Mouse (Mus musculus): ENCODE results near the gene Tmem102. TPM values are rescaled to one million over a fixed set of nuclear protein-coding genes. Genes with fewer than 3 reads are reported as not detected.

Tmem102 gene
- polyA plus RNA-seq, 1 experiment: 0.32 TPM

GRCm38 (mm10) chr11:69818871-69819270 lies 13.4 kb upstream of the Tmem102 start:
- H3K27me3 ChIP-seq (ENCODE audit: control insufficient read depth, insufficient read depth, insufficient read length): no peaks in the 10 kb centered on the region
- TF ChIP-seq CEBPB (IDR thresholded peaks at IDR 0.05; ENCODE audit: low read depth): no peak
- TF ChIP-seq CTCF (IDR thresholded peaks at IDR 0.05; ENCODE audit: control insufficient read depth, insufficient read depth, insufficient read length): no peak
- no peak for TF ChIP-seq MYOD1 (IDR thresholded peaks at IDR 0.05; ENCODE audit: control insufficient read depth, insufficient read length, low read depth)
- TF ChIP-seq MAX (IDR thresholded peaks at IDR 0.05): no peak
- TF ChIP-seq USF1 (IDR thresholded peaks at IDR 0.05; ENCODE audit: low read depth): no peak
- no peak for TF ChIP-seq FOSL1 (IDR thresholded peaks at IDR 0.05; ENCODE audit: insufficient read depth, low read length, poor library complexity, severe bottlenecking)
- TF ChIP-seq MYOG (IDR thresholded peaks at IDR 0.05; ENCODE audit: control insufficient read depth, extremely low read depth, insufficient read length): no peak

GRCm38 (mm10) chr11:69818365-69818764 lies 12.9 kb upstream of the Tmem102 start, which contains the start of gene Spem2:
Spem2 (minus strand) TSS chr11:69818465.
- Histone ChIP-seq H3K79me2 (ENCODE audit: control insufficient read depth, insufficient read depth) (no peaks in the 10 kb centered on the region), H3K79me3 (ENCODE audit: low read depth) (no peaks in the 10 kb centered on the region), H3K27me3 (ENCODE audit: control insufficient read depth, insufficient read depth, insufficient read length) (no peaks in the 10 kb centered on the region), H3ac (ENCODE audit: control insufficient read depth, insufficient read length, low read depth) (no peak within 1 kb of the TSS), H3K36me3 (ENCODE audit: control insufficient read depth, insufficient read depth) (no peaks in the 10 kb centered on the region), H3K4me3 (ENCODE audit: insufficient read depth, poor library complexity, severe bottlenecking) (no peak within 1 kb of the TSS)
- TF ChIP-seq USF1 (IDR thresholded peaks at IDR 0.05; ENCODE audit: low read depth) (no peak), FOSL1 (IDR thresholded peaks at IDR 0.05; ENCODE audit: insufficient read depth, low read length, poor library complexity, severe bottlenecking) (no peak), MAX (IDR thresholded peaks at IDR 0.05) (no peak), CTCF (IDR thresholded peaks at IDR 0.05; ENCODE audit: control insufficient read depth, insufficient read depth, insufficient read length) (no peak), CEBPB (IDR thresholded peaks at IDR 0.05; ENCODE audit: low read depth) (no peak), MYOD1 (IDR thresholded peaks at IDR 0.05; ENCODE audit: control insufficient read depth, insufficient read length, low read depth) (no peak), MYOG (IDR thresholded peaks at IDR 0.05; ENCODE audit: control insufficient read depth, extremely low read depth, insufficient read length) (no peak)

More at GRCm38 (mm10) chr11:69818871-69819270, 13.4 kb upstream of the Tmem102 start:
- no peaks in the 10 kb centered on the region for H3K36me3 ChIP-seq (ENCODE audit: control insufficient read depth, insufficient read depth)
- H3ac ChIP-seq (ENCODE audit: control insufficient read depth, insufficient read length, low read depth): no peak overlapping the region
- H3K79me3 ChIP-seq (ENCODE audit: low read depth): no peaks in the 10 kb centered on the region
- no peak overlapping the region for H3K4me3 ChIP-seq (ENCODE audit: insufficient read depth, poor library complexity, severe bottlenecking)
- H3K79me2 ChIP-seq (ENCODE audit: control insufficient read depth, insufficient read depth): no peaks in the 10 kb centered on the region

GRCm38 (mm10) chr11:69816520-69816919 lies 11.1 kb upstream of the Tmem102 start:
- Histone ChIP-seq H3K79me2 (ENCODE audit: control insufficient read depth, insufficient read depth) (no peaks in the 10 kb centered on the region), H3K79me3 (ENCODE audit: low read depth) (no peaks in the 10 kb centered on the region)
- no peak for TF ChIP-seq FOSL1 (IDR thresholded peaks at IDR 0.05; ENCODE audit: insufficient read depth, low read length, poor library complexity, severe bottlenecking)
- TF ChIP-seq MAX (IDR thresholded peaks at IDR 0.05): no peak
- TF ChIP-seq CEBPB (IDR thresholded peaks at IDR 0.05; ENCODE audit: low read depth): no peak
- no peak for TF ChIP-seq CTCF (IDR thresholded peaks at IDR 0.05; ENCODE audit: control insufficient read depth, insufficient read depth, insufficient read length)
- TF ChIP-seq USF1 (IDR thresholded peaks at IDR 0.05; ENCODE audit: low read depth): no peak
- TF ChIP-seq MYOG (IDR thresholded peaks at IDR 0.05; ENCODE audit: control insufficient read depth, extremely low read depth, insufficient read length): no peak
- no peak for TF ChIP-seq MYOD1 (IDR thresholded peaks at IDR 0.05; ENCODE audit: control insufficient read depth, insufficient read length, low read depth)

GRCm38 (mm10) chr11:69815155-69815554 lies 9.7 kb upstream of the Tmem102 start, which contains the start of gene Gm39566:
Gm39566 (minus strand) TSS chr11:69815298.
- Histone ChIP-seq H3K36me3 (ENCODE audit: control insufficient read depth, insufficient read depth) (no peaks in the 10 kb centered on the region), H3K79me3 (ENCODE audit: low read depth) (no peaks in the 10 kb centered on the region), H3ac (ENCODE audit: control insufficient read depth, insufficient read length, low read depth) (no peak within 1 kb of the TSS), H3K27me3 (ENCODE audit: control insufficient read depth, insufficient read depth, insufficient read length) (peaks cover 9% of the 10 kb centered on the region), H3K4me3 (ENCODE audit: insufficient read depth, poor library complexity, severe bottlenecking) (no peak within 1 kb of the TSS), H3K79me2 (ENCODE audit: control insufficient read depth, insufficient read depth) (no peaks in the 10 kb centered on the region)
- TF ChIP-seq MAX (IDR thresholded peaks at IDR 0.05) (no peak), MYOD1 (IDR thresholded peaks at IDR 0.05; ENCODE audit: control insufficient read depth, insufficient read length, low read depth) (no peak), CTCF (IDR thresholded peaks at IDR 0.05; ENCODE audit: control insufficient read depth, insufficient read depth, insufficient read length) (no peak), MYOG (IDR thresholded peaks at IDR 0.05; ENCODE audit: control insufficient read depth, extremely low read depth, insufficient read length) (no peak), FOSL1 (IDR thresholded peaks at IDR 0.05; ENCODE audit: insufficient read depth, low read length, poor library complexity, severe bottlenecking) (no peak), CEBPB (IDR thresholded peaks at IDR 0.05; ENCODE audit: low read depth) (no peak), USF1 (IDR thresholded peaks at IDR 0.05; ENCODE audit: low read depth) (no peak)

More at GRCm38 (mm10) chr11:69816520-69816919, 11.1 kb upstream of the Tmem102 start:
- Histone ChIP-seq H3K4me3 (ENCODE audit: insufficient read depth, poor library complexity, severe bottlenecking) (no peak overlapping the region), H3K27me3 (ENCODE audit: control insufficient read depth, insufficient read depth, insufficient read length) (peaks cover 4% of the 10 kb centered on the region), H3K36me3 (ENCODE audit: control insufficient read depth, insufficient read depth) (no peaks in the 10 kb centered on the region), H3ac (ENCODE audit: control insufficient read depth, insufficient read length, low read depth) (no peak overlapping the region)

- Histone ChIP-seq H3K27me3 (ENCODE audit: control insufficient read depth, insufficient read depth, insufficient read length) (peaks cover 9% of the 10 kb centered on the region), H3ac (ENCODE audit: control insufficient read depth, insufficient read length, low read depth) (no peak overlapping the region), H3K79me2 (ENCODE audit: control insufficient read depth, insufficient read depth) (no peaks in the 10 kb centered on the region), H3K36me3 (ENCODE audit: control insufficient read depth, insufficient read depth) (no peaks in the 10 kb centered on the region), H3K79me3 (ENCODE audit: low read depth) (no peaks in the 10 kb centered on the region), H3K4me3 (ENCODE audit: insufficient read depth, poor library complexity, severe bottlenecking) (no peak overlapping the region)
- no peak for TF ChIP-seq MYOD1 (IDR thresholded peaks at IDR 0.05; ENCODE audit: control insufficient read depth, insufficient read length, low read depth)
- TF ChIP-seq CEBPB (IDR thresholded peaks at IDR 0.05; ENCODE audit: low read depth): no peak
- TF ChIP-seq FOSL1 (IDR thresholded peaks at IDR 0.05; ENCODE audit: insufficient read depth, low read length, poor library complexity, severe bottlenecking): no peak
- no peak for TF ChIP-seq MYOG (IDR thresholded peaks at IDR 0.05; ENCODE audit: control insufficient read depth, extremely low read depth, insufficient read length)
- no peak for TF ChIP-seq CTCF (IDR thresholded peaks at IDR 0.05; ENCODE audit: control insufficient read depth, insufficient read depth, insufficient read length)
- no peak for TF ChIP-seq MAX (IDR thresholded peaks at IDR 0.05)
- TF ChIP-seq USF1 (IDR thresholded peaks at IDR 0.05; ENCODE audit: low read depth): no peak
Measured at GRCm38 (mm10) chr11:69810280-69810679, 4.9 kb upstream of the Tmem102 start.

All from C2C12 (cell line).